Mouse (Mus musculus) cerebellum, adult 18-20 months (tissue): ENCODE measurements around the gene Tifab.
"Not testable (repeated sequence)": the region's sequence is repeated elsewhere in the genome, so short reads cannot be mapped to it uniquely, and the experiment has no call there.

ENCODE experiments used
- DNase-seq, 2 experiments: peaks; one replicate each; pipeline ENCODE4 v3.0.0; 2021

Tifab gene

DNA sequence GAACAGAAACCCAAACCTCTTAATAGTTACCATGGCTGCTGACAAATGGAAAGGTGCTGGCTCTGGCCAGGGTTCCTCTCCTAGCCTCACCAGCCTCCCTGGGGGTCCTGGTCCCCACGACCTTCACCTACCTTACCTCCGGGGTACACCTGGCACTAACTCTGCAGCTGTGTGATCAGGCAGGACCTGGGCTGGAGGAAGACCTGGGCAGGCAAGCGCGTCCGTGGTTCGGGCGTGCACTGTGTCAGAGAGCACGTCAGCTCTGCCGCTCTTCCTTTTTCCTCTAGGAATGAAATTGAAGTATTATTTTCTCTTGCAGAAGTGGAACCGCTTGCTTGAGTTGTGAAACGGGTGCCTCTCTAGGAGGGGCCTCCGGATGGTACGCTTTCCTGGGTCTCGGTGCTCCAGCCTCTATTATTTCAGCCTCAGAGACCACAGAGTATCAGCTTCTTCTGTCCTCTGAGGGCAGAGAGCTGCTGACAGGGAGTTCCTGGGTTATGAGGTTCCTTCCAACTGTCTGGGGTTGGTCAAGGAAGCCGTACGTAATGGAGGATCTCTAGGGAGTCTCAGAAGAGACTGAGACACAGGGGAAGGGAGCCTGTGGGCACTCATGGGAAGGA is at the start of gene Tifab:
Gene Tifab, minus strand, starts transcription at position 470 of the 620 bp plus-strand sequence.
- no peak for DNase-seq

DNA sequence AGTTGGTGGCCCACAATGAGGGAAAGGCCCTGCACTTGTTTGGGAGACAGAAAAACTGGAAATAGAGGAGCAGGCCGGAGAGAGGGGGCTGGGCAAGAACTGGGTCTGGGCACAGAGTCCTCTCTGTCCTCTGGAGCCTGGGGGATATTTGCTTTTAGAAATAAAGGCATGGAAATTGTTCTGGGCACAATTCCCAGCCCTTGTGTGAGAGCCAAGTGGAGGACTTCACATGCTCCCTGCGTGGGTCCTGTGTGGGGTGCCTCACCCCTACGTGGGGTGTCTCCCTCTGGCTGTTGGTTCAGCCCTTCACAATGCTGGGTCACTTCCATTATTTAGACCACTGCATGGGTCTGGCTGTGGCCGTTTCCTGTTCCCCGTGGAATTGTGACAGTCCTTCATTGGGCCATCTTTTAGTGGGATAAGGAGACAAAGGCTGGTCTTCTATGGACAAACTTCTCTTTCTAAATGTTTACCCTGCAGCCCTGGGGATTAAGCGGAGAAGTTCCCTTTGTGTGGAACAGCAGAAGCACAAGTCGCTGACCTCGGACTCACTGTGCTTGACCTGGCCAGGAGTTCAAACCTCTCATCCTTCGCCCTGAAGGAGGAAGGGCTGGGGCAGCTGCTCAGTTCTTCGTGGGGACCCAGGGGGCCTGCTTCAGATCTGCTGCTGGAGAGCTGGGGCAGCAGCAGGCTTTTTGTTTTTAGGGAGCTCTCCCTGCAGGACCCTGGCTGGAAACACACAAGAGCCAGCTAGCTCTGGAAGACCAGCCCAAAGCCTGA is 47.7 kb upstream of the Tifab start:
- DNase-seq = peak; percentile 18 to 26

DNA sequence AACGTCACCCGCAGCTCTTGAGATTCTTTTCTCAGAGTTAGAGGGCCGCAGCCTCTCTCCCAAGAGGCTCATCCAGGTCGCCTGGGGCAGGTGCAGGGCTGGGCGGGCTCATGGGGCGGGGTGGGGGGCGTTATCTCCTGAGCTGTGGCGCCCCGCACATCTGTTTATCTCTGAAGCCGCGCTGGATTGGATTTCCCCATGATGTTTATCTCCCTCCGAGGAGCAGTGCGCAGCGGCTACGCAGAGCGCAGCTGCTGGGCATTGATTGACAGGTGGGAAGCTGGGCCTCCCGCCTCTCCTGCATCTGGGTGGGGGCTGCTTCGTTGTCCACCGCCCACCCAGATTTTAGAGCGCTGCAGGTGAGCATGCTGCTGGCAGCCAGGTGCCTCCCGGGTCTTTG is 44.9 kb upstream of the Tifab start:
- no peak for DNase-seq

DNA sequence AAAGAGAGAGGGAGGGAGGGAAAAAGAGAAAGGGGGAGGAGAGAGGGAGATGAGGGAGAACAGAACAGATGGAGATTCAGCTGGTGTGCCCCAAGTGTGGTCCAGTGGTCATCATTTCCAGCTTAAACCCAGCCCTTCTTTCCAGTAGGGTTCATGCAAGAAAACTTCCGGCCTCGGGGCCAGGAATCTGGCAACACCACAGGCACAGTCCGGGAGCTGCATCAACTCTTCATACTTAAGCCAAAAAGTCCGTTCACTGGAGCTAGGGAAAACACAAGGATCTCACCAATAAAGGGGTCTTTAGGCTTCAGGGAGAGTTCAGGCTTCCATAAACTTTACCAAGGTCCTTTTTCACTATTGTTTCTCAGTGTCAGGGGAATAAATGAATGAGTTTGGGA is 44.2 kb upstream of the Tifab start:
- no peak for DNase-seq

DNA sequence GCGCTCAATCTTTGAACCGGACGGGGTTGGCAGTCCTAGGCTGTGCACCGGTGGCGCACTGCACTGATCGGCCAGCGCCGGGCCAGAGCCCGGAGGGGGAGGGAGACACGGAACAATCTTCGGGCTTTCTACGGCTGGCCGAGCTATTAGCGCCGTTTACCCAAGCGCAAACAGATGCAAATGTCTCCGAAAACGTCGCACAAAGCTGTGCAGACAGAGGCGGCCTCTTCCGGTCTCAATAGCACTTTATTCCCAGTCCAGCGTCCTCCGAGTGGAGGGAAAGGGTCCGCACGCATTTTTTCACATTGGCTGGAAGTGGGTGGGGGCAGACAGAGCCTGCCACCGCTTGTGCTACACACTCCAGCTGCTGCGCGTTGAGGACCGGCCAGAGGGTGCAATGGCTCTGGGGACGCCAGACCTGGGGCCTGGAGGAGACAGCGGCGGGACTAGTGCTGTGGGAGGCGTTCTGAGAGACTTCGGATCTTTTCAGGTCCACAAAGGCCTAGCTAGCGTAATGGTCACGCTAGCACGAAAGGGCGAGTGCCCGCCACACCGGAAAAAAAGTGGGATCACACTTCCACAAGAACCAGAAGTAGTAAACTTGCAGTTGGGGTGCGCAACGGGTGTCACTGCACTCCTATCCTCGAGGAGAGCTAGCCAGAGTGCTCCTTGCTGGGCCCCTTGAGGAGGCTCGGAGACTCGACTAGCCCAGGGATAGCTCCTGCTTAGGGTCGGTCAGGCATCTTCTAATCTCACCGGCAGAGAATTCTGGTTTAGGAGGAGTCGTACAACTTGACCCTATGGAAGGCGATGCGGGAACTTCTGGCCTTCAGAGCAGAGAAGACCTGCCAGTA is 43.5 kb upstream of the Tifab start:
- DNase-seq = no peak

DNA sequence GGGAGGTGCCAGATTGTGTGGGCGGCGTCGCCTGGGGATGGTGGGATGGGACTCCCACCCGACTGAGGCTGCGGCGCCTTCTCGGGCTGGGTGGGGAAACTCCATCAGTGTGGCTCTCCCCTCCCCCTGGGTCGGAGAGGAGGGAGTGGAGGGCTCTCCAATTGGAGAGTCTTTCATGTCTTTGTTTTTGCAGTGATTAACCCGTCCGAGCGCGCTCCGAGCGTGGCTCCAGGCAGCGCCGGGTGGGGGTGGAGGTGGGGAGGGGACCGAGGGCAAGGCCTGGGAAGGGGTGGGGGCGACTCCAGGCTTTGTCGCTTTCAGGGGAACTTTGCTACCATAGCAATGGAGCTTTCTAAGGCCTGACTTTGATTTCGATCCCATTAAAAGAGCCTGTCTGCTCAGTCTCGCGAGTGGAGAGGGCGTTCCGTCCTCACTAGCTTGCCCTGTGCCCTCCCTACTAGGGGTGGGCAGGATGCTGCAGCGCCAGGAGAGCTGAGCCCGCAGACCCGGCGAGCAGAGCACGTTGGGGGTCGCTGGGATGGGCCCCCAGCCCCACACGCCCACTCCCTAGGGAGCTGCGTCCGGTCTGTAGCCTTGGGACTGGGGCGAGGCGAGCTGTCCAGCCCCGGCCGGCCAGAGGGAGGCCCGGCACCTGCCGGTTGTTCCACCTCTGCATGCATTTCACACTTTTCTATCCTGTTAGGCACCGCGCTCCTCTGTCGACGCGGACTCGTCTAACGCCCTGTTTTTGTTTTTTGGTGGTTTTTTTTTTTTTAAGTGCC is 42.6 kb upstream of the Tifab start:
- DNase-seq = no peak

DNA sequence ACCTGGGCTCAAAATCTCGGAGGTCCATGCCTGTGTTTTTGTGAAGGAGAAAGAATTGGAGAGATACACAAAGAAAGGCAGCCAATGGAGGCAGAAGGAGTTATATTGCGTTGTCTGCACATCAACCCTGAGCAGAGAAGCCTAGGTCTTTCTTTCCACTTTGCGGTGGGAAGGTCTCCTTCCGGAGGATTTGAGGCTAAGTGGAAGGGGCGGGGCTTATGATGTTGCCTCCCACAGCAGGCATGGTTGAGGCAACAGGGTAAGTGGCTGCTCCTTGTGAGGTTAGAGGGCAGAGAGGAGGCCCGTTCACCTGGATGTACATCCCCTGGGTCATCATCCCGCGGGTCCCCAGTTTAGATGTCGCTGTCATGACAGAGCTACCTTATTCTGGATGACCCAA is 40.6 kb upstream of the Tifab start:
- no peak for DNase-seq

DNA sequence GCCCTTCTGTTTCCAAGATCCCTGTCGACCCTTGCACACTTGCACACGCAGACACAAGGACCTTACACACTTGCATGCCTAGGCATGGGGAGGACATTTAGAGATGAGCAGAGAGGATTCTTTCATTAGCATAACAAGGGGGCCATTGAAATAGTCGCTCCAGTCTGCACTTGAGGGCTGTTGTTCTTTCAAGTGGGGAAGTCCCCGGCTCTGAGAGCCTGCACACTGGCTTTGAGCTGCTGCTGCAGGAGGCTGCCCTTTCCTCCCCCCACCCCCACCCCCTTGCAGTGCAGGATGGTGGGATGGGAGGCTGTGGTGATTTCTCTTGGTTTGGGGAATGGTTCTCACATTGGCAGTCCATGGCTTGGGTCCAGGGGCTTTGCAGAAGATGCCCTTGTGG is 37.4 kb upstream of the Tifab start:
- no peak for DNase-seq

DNA sequence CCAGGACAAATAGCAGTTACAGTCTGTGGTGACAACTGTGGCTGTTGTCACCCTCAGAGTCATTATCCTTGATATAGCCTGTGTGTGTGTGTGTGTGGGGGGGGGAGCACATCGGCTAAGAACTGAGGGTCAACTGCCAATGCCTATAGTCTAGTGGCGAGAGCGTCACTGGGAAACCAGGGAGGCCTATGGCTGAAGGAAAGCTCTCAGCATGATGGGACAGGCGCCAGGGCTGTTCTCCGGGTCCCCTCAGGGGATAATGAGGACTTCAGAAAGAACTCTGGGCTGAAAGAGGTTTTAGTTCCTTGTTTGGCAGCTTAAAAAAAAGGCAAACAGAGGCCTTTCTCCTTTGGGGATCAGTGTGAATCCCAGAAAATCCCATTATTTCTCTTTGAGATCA is 35.9 kb upstream of the Tifab start:
- DNase-seq = no peak

DNA sequence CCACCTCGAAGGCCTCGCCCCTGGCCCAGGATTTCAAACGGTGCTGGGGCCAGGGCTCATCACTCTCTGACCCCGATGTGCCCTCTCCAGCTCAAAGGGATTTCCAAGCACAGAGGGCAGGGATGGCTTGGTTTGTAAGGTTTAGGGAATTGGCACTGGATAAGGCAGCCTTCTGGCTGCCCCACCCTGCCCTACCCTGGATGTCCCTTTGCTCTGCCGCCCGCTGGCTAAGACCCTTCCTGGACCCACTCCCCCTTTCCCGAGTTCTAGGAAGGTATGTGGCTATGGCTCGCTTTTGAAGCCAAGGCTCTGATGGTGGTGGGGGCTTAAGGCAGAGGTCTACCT is 30.4 kb upstream of the Tifab start:
- DNase-seq = no peak

DNA sequence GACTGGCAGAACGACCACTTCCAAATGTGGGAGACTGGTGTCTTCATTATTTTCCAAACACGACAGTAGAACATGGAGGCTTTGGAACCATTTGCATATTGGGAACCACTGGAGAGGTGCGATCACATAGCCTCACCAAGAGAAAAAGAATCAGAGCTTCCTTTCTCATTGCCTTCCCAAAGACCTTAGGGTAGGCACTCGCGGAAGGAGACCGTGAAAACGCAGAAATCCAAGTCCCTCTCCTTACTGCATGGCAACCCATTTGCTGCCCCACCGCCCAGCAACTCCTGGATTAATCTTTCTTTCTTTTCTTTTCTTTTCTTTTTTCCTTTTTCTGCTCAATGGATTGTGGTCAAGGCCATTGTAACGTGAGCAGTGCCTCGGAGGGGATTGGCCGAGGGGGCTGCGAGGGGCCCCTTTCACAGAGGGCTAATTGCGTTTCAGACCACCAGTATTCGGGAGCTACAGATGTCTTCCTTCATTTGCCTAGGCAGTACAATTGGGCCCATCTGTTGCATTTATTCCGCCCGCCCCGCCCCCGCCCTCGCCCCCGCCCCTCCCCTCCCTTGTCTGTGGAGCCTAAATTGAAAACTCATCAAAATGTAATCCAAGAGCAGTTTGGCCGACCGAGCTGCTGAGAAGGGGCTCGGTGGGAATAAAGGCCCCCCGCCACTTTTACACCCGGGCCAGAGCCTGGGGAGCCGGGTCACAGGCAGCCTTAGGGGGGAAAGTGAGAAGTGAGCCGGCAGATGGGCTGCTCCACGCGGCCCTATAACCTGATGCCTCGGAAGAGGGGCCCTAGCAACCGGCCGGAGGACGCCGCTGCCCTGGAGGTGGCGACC is 29.8 kb upstream of the Tifab start:
- DNase-seq = no peak

DNA sequence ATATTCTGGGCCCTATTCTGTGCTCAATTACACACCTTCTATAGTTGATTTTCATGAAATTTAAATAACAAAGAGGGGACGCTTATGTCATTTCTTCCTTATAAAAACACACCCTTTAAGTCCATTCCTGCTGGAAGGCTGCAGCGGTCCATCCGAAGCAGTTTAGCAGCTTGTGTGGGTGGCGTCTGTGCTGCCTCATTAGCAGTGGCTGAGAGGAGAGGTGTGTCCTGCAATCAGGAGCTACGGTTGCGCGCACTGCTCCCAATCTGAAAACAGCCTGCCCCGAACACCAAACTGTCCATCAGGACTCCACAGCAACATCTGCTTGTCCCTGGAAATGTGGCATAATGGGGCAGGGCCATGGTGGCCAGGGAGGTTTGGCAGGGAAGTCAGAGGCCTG is 20.8 kb upstream of the Tifab start:
- no peak for DNase-seq

DNA sequence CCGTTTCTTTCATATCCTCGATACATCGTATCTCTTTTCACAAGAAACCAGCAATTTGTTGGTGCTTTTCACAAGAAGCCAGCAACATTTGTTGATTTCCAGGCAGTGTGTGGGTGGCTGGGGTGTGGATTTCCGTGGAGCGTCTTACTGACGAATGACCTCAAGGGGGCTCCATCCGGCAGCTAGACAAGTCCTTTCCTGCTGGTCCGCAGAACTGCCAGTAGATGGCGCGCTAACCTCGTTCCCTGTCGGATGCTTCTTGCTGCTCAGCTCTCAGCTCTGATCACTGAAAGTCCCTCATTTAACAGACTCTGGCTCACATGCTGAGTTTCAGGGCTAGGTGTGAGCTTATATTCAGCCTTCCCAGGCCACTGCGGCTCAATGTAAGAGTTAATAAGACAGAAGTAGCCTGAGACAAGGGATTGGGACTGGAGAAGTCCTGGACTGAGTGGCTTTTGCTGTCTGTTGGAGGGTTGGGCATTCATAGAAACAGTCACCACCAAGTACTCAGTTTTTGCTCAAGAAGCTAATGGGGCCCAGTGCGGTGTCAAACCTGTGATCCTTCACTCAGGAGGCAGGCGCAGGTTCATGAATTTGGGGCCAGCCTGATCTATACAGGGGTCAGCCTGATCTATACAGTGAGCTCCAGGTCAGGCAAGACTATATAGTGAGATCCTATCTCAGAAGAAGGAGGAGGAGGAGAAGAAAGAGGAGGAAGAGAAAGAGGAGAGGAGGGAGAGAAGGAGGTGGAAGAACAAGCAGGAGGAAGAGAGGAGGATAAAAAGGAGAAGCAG is 19.0 kb upstream of the Tifab start:
- DNase-seq = peak; percentile 82 to 86

DNA sequence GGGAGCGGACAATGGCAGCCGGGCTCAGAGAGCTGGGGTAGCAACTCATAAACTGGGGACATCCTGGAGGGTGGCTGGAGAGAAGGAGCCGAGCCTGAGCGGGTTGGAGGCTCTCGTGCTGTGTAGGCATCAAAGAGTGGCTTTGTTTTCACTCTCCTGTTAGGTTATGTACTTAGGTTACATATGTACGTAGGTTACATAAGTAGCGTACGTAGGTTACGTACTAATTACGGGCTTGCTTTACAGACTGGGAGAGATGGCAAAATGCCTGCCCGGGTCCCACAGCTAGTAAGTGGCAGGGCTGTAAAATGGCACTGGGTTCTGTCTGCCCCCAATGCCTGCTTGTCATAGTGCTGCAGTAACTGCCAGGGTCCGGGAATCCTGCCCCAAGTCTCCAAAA is 18.3 kb upstream of the Tifab start:
- peak; percentile 5 to 16 for DNase-seq

DNA sequence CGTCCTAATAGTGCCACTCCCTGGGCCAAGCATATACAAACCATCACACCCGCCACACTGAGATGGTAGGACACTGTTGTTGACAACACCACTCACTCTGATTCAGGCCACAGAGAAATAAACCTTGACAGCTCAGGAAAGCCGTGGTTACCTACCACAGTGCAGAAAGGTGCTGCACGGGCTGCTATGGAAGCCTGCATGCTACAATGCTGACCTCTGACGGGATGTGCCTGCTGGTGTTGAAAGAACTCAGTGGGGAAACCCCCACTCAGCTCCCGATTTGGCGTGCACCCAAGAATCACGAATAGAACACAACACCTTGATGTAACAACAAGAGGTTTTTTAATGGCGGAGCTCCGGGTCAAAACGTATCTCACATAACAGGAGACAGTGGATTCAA is 17.1 kb upstream of the Tifab start:
- not testable (repeated sequence) for DNase-seq

DNA sequence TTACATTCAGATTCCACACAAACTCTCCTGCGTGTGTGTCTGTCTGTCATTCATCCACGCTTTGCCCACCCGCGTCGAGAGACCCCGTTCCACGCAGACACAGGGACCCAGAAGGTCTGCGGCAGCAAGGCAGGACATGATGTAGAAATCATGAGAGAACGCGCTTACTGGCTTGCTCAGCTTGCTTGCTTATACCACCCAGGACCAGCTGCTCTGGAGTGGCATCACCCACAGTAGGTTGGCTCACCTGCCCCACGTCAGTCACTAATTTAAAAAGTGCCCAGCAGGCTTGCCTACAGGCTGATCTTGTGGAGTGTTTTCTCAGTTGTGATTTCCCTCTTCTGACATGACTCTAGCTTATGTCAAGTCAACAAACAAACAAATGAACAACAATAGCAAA is 15.5 kb upstream of the Tifab start:
- not testable (repeated sequence) for DNase-seq

DNA sequence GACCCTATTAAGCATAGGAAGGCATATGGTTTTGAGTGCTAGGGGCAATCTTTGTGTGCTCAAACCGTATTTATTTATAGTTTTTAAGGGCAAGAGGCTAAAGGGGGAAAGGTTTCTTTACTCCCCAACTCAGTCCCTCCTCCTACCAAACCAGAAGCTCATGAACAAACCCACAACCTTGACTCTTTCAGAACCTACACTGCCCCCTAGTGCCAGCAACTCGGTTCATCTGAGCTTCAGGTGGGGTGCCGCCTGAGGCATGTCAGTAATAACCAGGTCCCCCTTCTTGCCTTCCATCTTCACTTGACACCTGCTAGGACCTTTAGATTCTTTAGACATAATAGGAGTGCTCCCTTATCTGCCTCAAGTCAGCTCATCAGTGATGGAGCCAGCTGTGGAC is 12.5 kb upstream of the Tifab start:
- DNase-seq = no peak

DNA sequence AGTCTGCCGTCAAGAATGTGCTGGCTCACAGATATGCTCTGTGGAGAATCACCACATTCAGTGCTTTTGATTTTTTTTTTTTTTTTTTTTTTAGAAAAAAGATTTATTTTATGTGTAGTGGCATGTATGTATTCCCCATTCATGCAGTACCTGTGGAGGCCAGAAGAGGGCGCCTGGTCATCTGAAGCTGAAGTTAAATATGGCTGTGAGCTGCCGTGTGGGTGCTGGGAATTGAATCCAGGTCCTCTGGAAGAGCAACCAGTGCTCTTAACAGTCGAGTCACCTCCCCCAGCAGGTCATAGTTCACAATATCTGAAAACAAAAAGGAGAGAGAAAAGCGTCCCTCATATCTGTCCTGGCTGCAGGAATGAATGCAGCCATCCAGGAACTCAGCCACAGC is 11.0 kb upstream of the Tifab start:
- no peak for DNase-seq

DNA sequence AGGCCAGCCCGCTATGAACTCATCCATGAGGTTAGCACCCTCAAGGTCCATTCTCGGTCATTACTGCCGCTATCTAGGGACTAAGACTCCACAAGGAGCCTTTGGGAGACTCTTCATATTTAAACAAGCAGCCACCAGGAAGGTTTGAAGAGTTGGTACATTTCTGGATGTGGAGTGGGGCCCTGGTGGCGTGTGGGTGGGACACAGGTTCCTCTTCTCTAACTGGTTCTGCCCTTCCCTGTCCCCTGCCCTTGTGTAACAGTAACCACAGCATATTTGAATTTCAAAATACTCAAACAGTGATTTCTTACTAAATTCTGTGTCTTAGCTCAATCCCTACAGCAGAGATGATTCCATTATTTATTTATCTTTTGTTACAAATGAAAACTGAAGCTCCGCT is 5.0 kb upstream of the Tifab start:
- no peak for DNase-seq

DNA sequence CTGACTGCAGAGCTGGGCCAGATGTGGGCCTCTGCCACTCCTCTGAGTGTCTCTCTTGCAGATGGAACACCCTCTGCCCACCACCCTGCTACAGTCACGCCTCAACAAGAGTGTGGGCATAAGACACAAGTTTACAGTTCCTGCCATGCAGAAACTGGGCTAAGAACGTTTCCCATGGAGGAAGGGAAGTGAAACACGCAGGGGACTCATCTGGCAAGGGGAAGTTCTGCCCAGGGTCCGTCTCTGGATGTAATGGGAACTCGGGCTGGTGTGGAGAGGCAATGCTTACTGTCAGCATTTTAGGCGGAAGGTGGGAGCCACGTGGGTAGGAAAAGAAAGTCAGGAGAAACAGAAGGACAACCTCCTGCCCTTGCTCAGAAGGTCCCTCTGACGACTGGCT is 2.7 kb upstream of the Tifab start:
- no peak for DNase-seq

DNA sequence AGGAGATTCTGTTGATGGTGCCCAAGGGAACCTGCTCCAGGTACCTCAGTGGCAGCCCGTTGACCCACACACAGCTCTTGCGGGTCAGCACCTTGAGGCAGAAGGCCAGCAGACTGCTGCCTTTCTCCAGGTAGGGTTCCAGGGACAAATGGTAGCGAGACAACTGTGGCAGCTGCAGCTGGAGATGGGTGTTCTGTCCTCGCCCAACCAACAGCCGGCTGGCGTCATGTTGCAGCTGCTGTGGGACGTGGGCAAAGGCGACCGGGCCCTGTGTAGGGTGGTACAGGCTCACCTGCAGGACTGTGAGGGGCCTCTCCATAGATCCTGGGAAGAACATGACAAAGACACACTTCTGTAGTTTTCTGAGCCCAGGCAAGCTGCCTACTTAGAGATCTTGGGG is 2.4 kb downstream of the Tifab start:
- no peak for DNase-seq
